Mouse (Mus musculus): ENCODE measurements around the gene Tmem131. TPM values are rescaled to one million over a fixed set of nuclear protein-coding genes. Genes with fewer than 3 reads are reported as not detected.

The Tmem131 gene
- polyA plus RNA-seq, 1 experiment, result 12.2 TPM

- Histone ChIP-seq H3K4me3 (no peak overlapping the region), H3K36me3 (ENCODE audit: control insufficient read depth, insufficient read depth) (no peaks in the 10 kb centered on the region), H3K4me2 (ENCODE audit: low read depth) (peak overlapping the region; percentile 99), H3K79me2 (ENCODE audit: control insufficient read depth, insufficient read depth) (peaks cover 68% of the 10 kb centered on the region), H3ac (ENCODE audit: control insufficient read depth, insufficient read length) (no peak overlapping the region), H3K27me3 (ENCODE audit: control insufficient read depth, insufficient read depth, insufficient read length) (no peaks in the 10 kb centered on the region)
- no peak for TF ChIP-seq POLR2AphosphoS2 (IDR thresholded peaks at IDR 0.05; ENCODE audit: insufficient read length, low read depth)
- TF ChIP-seq MYOD1 (IDR thresholded peaks at IDR 0.05; ENCODE audit: control insufficient read depth in 1 of 3, insufficient read length in 2 of 3, low read depth in 2 of 3), result no peak
Observed at GRCm38 (mm10) chr1:36937015-36937414, 6.5 kb downstream of the Tmem131 start.

- Histone ChIP-seq H3K4me3 (no peak overlapping the region), H3K4me2 (ENCODE audit: low read depth) (peak overlapping the region; percentile 99)
- TF ChIP-seq CEBPB (IDR thresholded peaks at IDR 0.05; ENCODE audit: insufficient read depth, poor library complexity, severe bottlenecking), result no peak
- no peak for TF ChIP-seq POLR2AphosphoS2 (IDR thresholded peaks at IDR 0.05; ENCODE audit: insufficient read length, low read depth)
- no peak for TF ChIP-seq MAX (IDR thresholded peaks at IDR 0.05; ENCODE audit: low read depth)
- TF ChIP-seq SRF (IDR thresholded peaks at IDR 0.05; ENCODE audit: control insufficient read depth, insufficient read length, low read depth), result no peak
- no peak for TF ChIP-seq USF1 (IDR thresholded peaks at IDR 0.05; ENCODE audit: low read depth)
- no peak for TF ChIP-seq POLR2A (IDR thresholded peaks at IDR 0.05; ENCODE audit: insufficient read length, low read depth)
- TF ChIP-seq REST (IDR thresholded peaks at IDR 0.05; ENCODE audit: insufficient read depth, insufficient read length), result no peak
- TF ChIP-seq TCF3 (IDR thresholded peaks at IDR 0.05; ENCODE audit: insufficient read length, low read depth), result no peak
- TF ChIP-seq MYOD1 (IDR thresholded peaks at IDR 0.05; ENCODE audit: control insufficient read depth in 1 of 3, insufficient read length in 2 of 3, low read depth in 2 of 3), result no peak
Observed at GRCm38 (mm10) chr1:36936567-36936966, 6.9 kb downstream of the Tmem131 start.

GRCm38 (mm10) chr1:36934778-36935177, 8.7 kb downstream of the Tmem131 start:
- Histone ChIP-seq H3K79me2 (ENCODE audit: control insufficient read depth, insufficient read depth) (peaks cover 89% of the 10 kb centered on the region), H3K4me3 (no peak overlapping the region), H3K36me3 (ENCODE audit: control insufficient read depth, insufficient read depth) (no peaks in the 10 kb centered on the region), H3ac (ENCODE audit: control insufficient read depth, insufficient read length) (no peak overlapping the region), H3K4me2 (ENCODE audit: low read depth) (no peak overlapping the region), H3K27me3 (ENCODE audit: control insufficient read depth, insufficient read depth, insufficient read length) (no peaks in the 10 kb centered on the region)
- TF ChIP-seq E2F4 (IDR thresholded peaks at IDR 0.05; ENCODE audit: insufficient read depth) (no peak), TCF3 (IDR thresholded peaks at IDR 0.05; ENCODE audit: insufficient read length, low read depth) (no peak), REST (IDR thresholded peaks at IDR 0.05; ENCODE audit: insufficient read depth, insufficient read length) (no peak), MYOD1 (IDR thresholded peaks at IDR 0.05; ENCODE audit: control insufficient read depth in 1 of 3, insufficient read length in 2 of 3, low read depth in 2 of 3) (peak in 2 of 3 experiments; percentile 50 to 66), MYOG (IDR thresholded peaks at IDR 0.05; ENCODE audit: control insufficient read depth in 1 of 3, insufficient read depth in 1 of 3, insufficient read length in 2 of 3, low read depth in 2 of 3) (peak in 2 of 3 experiments; percentile 14 to 57)

More at GRCm38 (mm10) chr1:36936567-36936966, 6.9 kb downstream of the Tmem131 start:
- Histone ChIP-seq H3K36me3 (ENCODE audit: control insufficient read depth, insufficient read depth) (no peaks in the 10 kb centered on the region), H3K27me3 (ENCODE audit: control insufficient read depth, insufficient read depth, insufficient read length) (no peaks in the 10 kb centered on the region), H3K79me2 (ENCODE audit: control insufficient read depth, insufficient read depth) (peaks cover 73% of the 10 kb centered on the region), H3ac (ENCODE audit: control insufficient read depth, insufficient read length) (no peak overlapping the region)

GRCm38 (mm10) chr1:36933965-36934585, 9.4 kb downstream of the Tmem131 start:
- Histone ChIP-seq H3ac (ENCODE audit: control insufficient read depth, insufficient read length) (no peak overlapping the region), H3K79me2 (ENCODE audit: control insufficient read depth, insufficient read depth) (peaks cover 91% of the 10 kb centered on the region), H3K4me3 (no peak overlapping the region), H3K27me3 (ENCODE audit: control insufficient read depth, insufficient read depth, insufficient read length) (no peaks in the 10 kb centered on the region), H3K36me3 (ENCODE audit: control insufficient read depth, insufficient read depth) (no peaks in the 10 kb centered on the region), H3K4me2 (ENCODE audit: low read depth) (no peak overlapping the region)
- TF ChIP-seq POLR2A (IDR thresholded peaks at IDR 0.05; ENCODE audit: insufficient read length, low read depth) (no peak), REST (IDR thresholded peaks at IDR 0.05; ENCODE audit: insufficient read depth, insufficient read length) (no peak), MYOG (IDR thresholded peaks at IDR 0.05; ENCODE audit: control insufficient read depth in 1 of 3, insufficient read depth in 1 of 3, insufficient read length in 2 of 3, low read depth in 2 of 3) (no peak), USF1 (IDR thresholded peaks at IDR 0.05; ENCODE audit: low read depth) (no peak), MAX (IDR thresholded peaks at IDR 0.05; ENCODE audit: low read depth) (no peak), E2F4 (IDR thresholded peaks at IDR 0.05; ENCODE audit: insufficient read depth) (no peak), TCF12 (IDR thresholded peaks at IDR 0.05; ENCODE audit: insufficient read depth, poor library complexity, severe bottlenecking) (no peak), CEBPB (IDR thresholded peaks at IDR 0.05; ENCODE audit: insufficient read depth, poor library complexity, severe bottlenecking) (no peak), TCF3 (IDR thresholded peaks at IDR 0.05; ENCODE audit: insufficient read length, low read depth) (no peak), POLR2AphosphoS2 (IDR thresholded peaks at IDR 0.05; ENCODE audit: insufficient read length, low read depth) (no peak), MYOD1 (IDR thresholded peaks at IDR 0.05; ENCODE audit: control insufficient read depth in 1 of 3, insufficient read length in 2 of 3, low read depth in 2 of 3) (no peak), SRF (IDR thresholded peaks at IDR 0.05; ENCODE audit: control insufficient read depth, insufficient read length, low read depth) (no peak)

DNA sequence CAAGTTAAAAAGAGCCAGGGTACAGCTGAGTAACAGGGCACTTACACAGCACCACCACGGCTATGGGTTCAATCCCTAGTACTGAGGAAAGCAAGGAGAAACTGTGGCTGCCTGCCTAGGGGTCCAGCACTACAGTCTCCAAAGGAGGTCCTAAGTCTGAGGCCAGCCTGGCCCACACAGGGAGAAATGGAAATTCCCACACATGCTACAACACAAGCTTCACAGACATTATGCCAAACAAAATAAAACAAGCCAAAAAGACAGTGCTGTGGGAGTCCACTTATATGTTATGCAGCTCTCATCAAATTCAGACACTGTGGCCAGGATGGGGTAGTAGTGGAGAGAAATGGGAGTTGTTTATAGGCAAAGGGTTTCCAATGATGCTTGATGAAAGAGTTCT, 11.2 kb downstream of the Tmem131 start:
- no peaks in the 10 kb centered on the region for H3K27me3 ChIP-seq (ENCODE audit: control insufficient read depth, insufficient read depth, insufficient read length)
- TF ChIP-seq POLR2A (IDR thresholded peaks at IDR 0.05; ENCODE audit: insufficient read length, low read depth) (no peak), E2F4 (IDR thresholded peaks at IDR 0.05; ENCODE audit: insufficient read depth) (no peak), MAX (IDR thresholded peaks at IDR 0.05; ENCODE audit: low read depth) (no peak), SRF (IDR thresholded peaks at IDR 0.05; ENCODE audit: control insufficient read depth, insufficient read length, low read depth) (no peak), REST (IDR thresholded peaks at IDR 0.05; ENCODE audit: insufficient read depth, insufficient read length) (no peak), POLR2AphosphoS2 (IDR thresholded peaks at IDR 0.05; ENCODE audit: insufficient read length, low read depth) (no peak), MYOG (IDR thresholded peaks at IDR 0.05; ENCODE audit: control insufficient read depth in 1 of 3, insufficient read depth in 1 of 3, insufficient read length in 2 of 3, low read depth in 2 of 3) (no peak)
- H3K4me2 ChIP-seq (ENCODE audit: low read depth), result no peak overlapping the region

More for the DNA sequence above, 11.2 kb downstream of the Tmem131 start:
- no peak overlapping the region for H3K4me3 ChIP-seq
- H3ac ChIP-seq (ENCODE audit: control insufficient read depth, insufficient read length), result no peak overlapping the region
- H3K36me3 ChIP-seq (ENCODE audit: control insufficient read depth, insufficient read depth), result no peaks in the 10 kb centered on the region
- peaks cover 94% of the 10 kb centered on the region for H3K79me2 ChIP-seq (ENCODE audit: control insufficient read depth, insufficient read depth)

All from myocyte (in vitro differentiated cells).